ENCODE assay signal across 8 mouse cellular contexts in genomic region chr9:117629771-117630170, GRCm38 (mm10). TPM values are rescaled to one million over a fixed set of nuclear protein-coding genes. Genes with fewer than 3 reads are reported as not detected.
DNase-seq lines count a peak whose midpoint lies in the region; ATAC-seq lines count a peak whose summit lies in the region.

Gene Rbms3, minus strand, starts transcription at chr9:117629913.

- H3K9ac ChIP-seq in heart, embryonic 14.5 days (ENCODE audit: low read length) = no peak within 1 kb of the TSS
- no peak within 1 kb of the TSS for H3K9ac ChIP-seq in limb, embryonic 11.5 days (ENCODE audit: low read length)

- H3K9me3 ChIP-seq in heart, embryonic 14.5 days (ENCODE audit: control insufficient read depth, low read length) = no peaks in the 10 kb centered on the region
- H3K9me3 ChIP-seq in limb, embryonic 11.5 days (ENCODE audit: control insufficient read depth, low read length) = no peaks in the 10 kb centered on the region

- H3K36me3 ChIP-seq in heart, embryonic 14.5 days (ENCODE audit: control insufficient read depth, insufficient read depth, low read length) = no peaks in the 10 kb centered on the region
- no peaks in the 10 kb centered on the region for H3K36me3 ChIP-seq in limb, embryonic 11.5 days (ENCODE audit: control insufficient read depth, insufficient read depth, low read length)

- H3K4me1 ChIP-seq in heart, embryonic 14.5 days (ENCODE audit: control insufficient read depth in 2 of 2, insufficient read depth in 2 of 2, low read length in 2 of 2) = no peaks in the 10 kb centered on the region
- no peaks in the 10 kb centered on the region for H3K4me1 ChIP-seq in limb, embryonic 11.5 days (ENCODE audit: control insufficient read depth, insufficient read depth, low read length)

- intact Hi-C loops in heart, postnatal 14 days (cut with DNase I) = no loop called here

- DNase-seq in heart, adult 9 months (ENCODE audit: low spot score in 2 of 2) = no peak
- DNase-seq in adrenal gland, postnatal 36 days = no peak
- no peak for DNase-seq in heart, postnatal 14 days
- no peak for DNase-seq in limb, embryonic 11.5 days (ENCODE audit: low spot score)
- DNase-seq in spleen, adult 18-20 months = no peak
- no peak for DNase-seq in right cerebral cortex, postnatal 25 days
- DNase-seq in cerebellum, adult 9-10 months = no peak

- H3K27ac ChIP-seq in heart, embryonic 14.5 days (replicated peaks in 1 of 2; ENCODE audit: control insufficient read depth in 1 of 2, insufficient read depth in 1 of 2, low read depth in 2 of 2, low read length in 2 of 2) = no peak within 1 kb of the TSS
- no peak within 1 kb of the TSS for H3K27ac ChIP-seq in limb, embryonic 11.5 days (replicated peaks; ENCODE audit: low read depth, low read length)

- no peak for ATAC-seq in heart, embryonic 14.5 days (ENCODE audit: insufficient number of reproducible peaks, insufficient read depth, low FRiP score, low read depth)
- ATAC-seq in limb, embryonic 11.5 days (ENCODE audit: insufficient number of reproducible peaks, low FRiP score, low TSS enrichment, low read depth) = no peak

- H3K27me3 ChIP-seq in heart, embryonic 14.5 days (ENCODE audit: control insufficient read depth, insufficient read depth, low read length) = no peaks in the 10 kb centered on the region
- H3K27me3 ChIP-seq in limb, embryonic 11.5 days (ENCODE audit: control insufficient read depth, insufficient read depth, low read length) = no peaks in the 10 kb centered on the region

- no peak within 1 kb of the TSS for H3K4me3 ChIP-seq in heart, embryonic 14.5 days (ENCODE audit: control insufficient read depth in 1 of 2, insufficient read depth in 1 of 2, low read depth in 1 of 2, low read length in 2 of 2)
- no peak within 1 kb of the TSS for H3K4me3 ChIP-seq in limb, embryonic 11.5 days (ENCODE audit: low read depth, low read length)

- 61% methylated on average over 9 of the region's 9 CpGs for WGBS in heart, embryonic 14.5 days
- 89% methylated on average over 9 of the region's 9 CpGs for WGBS in limb, embryonic 11.5 days

- H3K4me2 ChIP-seq in heart, embryonic 14.5 days (ENCODE audit: low read length) = no peak within 1 kb of the TSS
- H3K4me2 ChIP-seq in limb, embryonic 11.5 days (ENCODE audit: low read depth, severe bottlenecking) = no peak within 1 kb of the TSS

RNA-seq across cellular contexts. Expression of gene Rbms3, which starts in this region (rescaled TPM):
- polyA plus RNA-seq in heart, embryonic 14.5 days (2014; fragmentation: Nextera tagmentation; extraction: Ambion mirVana) = 38.6 and 39.4 TPM in 2 replicates
- total RNA-seq in adrenal gland, postnatal 36 days (2021) = 10 to 100 TPM; 24.3 to 34.3 TPM
- 10 to 100 TPM; 17.7 to 18.6 TPM for total RNA-seq in heart, postnatal 14 days (2021)
- polyA plus RNA-seq in limb, embryonic 11.5 days (2014; fragmentation: Nextera tagmentation; extraction: Ambion mirVana) = 51.1 and 51.9 TPM in 2 replicates
